Mouse (Mus musculus): ENCODE data around the gene Gata1.
A peak's percentile ranks its signal among the peaks of the same experiment; 100 is the strongest.

DNA sequence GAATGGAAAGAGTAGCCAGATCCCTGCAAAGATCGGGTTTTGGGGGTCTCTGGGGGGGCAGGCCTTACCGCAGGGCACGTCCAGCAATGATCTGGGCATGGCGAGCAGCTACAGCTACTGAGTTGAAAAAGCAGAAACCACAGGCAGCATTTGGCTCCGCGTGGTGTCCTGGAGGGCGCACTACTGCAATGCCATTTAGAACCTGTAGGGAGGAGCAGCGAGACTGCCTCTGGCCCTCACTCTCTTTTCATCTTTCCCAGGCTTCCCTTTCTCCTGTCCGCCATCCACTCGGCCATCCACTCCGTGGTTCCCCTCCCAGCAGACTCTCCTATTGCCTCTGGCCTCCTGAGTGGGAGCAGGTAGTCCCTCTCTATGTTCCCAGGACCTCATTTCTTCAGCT, 41.0 kb downstream of the Gata1 start:
- TF ChIP-seq TCF12 (IDR thresholded peaks at IDR 0.05; ENCODE audit: low read depth, low read length), result no peak
- TF ChIP-seq CTCF (conservative IDR thresholded peaks at IDR 0.05 in 1 of 2, IDR thresholded peaks at IDR 0.05 in 1 of 2; ENCODE audit: low read depth in 2 of 2, low read length in 2 of 2), result peak in 1 of 2 experiments; percentile 19; a peak in 2 of 4 replicates
- no peak for TF ChIP-seq MAZ (IDR thresholded peaks at IDR 0.05; ENCODE audit: low read depth, low read length)
- no peak for TF ChIP-seq CHD2 (IDR thresholded peaks at IDR 0.05; ENCODE audit: low read length)
- no peak for TF ChIP-seq MEF2A (IDR thresholded peaks at IDR 0.05; ENCODE audit: borderline replicate concordance, low read depth, low read length)
- TF ChIP-seq POLR2A (IDR thresholded peaks at IDR 0.05; ENCODE audit: low read depth, low read length), result no peak
- no peak for TF ChIP-seq HCFC1 (IDR thresholded peaks at IDR 0.05; ENCODE audit: low read depth, low read length)
- TF ChIP-seq USF1 (IDR thresholded peaks at IDR 0.05; ENCODE audit: low read depth, low read length), result no peak
- no peak for TF ChIP-seq EP300 (IDR thresholded peaks at IDR 0.05; ENCODE audit: low read length)
- TF ChIP-seq TBP (conservative IDR thresholded peaks at IDR 0.05; ENCODE audit: low read depth, low read length), result no peak
- no peak for TF ChIP-seq ETS1 (conservative IDR thresholded peaks at IDR 0.05; ENCODE audit: low read depth, low read length)
- no peak for TF ChIP-seq SIN3A (IDR thresholded peaks at IDR 0.05; ENCODE audit: low read length)
- no peak for TF ChIP-seq MXI1 (IDR thresholded peaks at IDR 0.05; ENCODE audit: low read depth, low read length)
- no peak for TF ChIP-seq GABPA (IDR thresholded peaks at IDR 0.05; ENCODE audit: insufficient replicate concordance, low read depth, low read length)
